Mouse (Mus musculus): Measurements from ENCODE around the gene Timm29.
A peak's percentile ranks its signal among the peaks of the same experiment; 100 is the strongest.

The Timm29 gene

DNA sequence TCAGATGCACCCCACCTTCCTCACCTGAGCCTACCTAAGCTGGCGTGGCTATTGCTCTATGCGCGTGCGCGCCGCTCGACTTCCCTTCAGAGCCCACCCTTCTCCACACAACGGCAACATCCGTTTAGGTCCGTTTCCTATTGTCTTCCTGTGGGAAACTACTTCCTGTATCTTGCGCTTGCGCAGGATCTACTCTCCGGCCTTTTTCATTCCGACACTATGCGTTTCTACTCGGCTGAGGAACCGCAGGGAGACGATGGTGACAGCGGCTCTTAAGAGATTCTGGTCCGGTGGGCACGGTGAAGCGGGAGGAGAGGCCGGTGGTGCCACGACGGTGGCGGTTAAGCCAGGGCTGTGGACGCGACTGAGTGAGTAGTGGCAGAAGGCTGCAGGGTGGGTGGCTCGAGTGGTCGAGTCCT, at the start of gene Timm29, which contains the start of gene Yipf2:
Timm29 (plus strand) TSS at position 20 of the 419 bp plus-strand sequence.
Yipf2 (minus strand) TSS at position 126 of the 419 bp plus-strand sequence.
- peak; percentile 97 for DNase-seq (ENCODE audit: low read depth, low spot score)

DNA sequence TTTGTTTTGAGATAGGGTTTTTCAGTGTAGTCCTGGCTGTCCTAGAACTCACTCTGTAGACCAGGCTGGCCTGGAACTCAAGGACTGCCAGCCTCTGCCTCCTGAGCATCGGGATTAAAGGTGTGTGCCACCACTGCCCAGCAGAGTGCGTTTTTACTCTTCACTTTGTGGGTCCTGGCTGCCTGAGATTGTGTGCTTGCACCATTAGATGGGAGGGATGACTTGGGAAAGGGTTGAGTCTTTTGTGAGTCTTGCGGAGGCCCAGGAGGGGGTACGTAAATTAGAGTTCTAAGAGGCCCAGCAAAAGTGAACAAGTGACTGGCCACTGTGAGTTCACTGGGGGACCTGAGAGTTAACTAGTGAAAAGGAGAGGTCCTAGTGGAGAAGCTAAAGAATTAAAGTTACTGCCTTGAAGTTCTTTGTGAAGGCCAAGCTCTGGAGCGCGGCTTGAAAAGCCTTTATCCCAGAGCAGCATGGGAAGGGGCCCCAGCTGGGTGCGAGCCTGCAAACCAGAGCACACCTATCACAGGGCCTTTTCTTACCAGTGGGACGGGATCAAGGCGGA, 47.1 kb upstream of the Timm29 start:
- DNase-seq (ENCODE audit: low read depth, low spot score): no peak

DNA sequence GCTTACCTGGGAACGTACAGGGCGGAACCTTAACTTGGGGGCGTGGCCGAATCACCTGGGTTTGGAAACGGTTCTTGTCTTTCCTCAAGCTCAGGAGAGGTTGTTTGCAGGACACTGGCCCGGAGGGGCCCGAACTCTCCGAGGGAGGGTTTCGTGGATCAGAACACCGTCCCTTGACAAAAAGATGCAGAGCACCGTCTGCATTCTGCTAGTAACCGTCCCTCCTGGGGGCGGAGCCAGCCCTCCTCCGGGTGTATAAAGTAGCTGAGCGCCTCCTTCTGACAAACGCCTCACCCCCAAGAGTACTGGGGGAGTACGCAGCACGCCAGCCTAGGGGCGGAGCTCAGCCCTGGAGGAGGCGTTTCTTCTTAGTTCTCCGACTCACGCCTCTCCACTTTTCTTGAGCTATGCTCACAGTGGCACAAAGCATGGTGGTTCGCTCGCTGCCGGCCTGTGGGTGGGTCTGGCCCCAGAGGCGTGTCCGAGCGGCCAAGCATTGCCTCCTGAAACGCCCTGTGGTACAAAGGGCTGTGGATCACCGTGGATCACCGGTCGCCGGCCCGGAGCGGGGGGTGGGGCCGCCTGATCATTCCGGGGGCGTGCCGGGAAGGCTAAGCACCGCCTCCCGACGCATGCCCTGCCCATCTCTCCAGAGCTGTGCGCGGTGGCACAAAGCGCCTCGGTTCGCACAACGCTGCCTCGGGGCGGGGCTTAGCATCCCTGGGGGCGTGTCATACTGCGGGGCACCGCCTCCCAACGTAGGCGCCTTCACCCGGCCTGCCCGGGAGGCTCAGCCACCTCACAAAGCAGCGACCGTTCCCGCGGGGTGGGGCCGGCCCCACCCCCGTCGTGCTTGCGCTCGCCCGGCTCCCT, 46.4 kb upstream of the Timm29 start:
- DNase-seq (ENCODE audit: low read depth, low spot score): peak; percentile 98

DNA sequence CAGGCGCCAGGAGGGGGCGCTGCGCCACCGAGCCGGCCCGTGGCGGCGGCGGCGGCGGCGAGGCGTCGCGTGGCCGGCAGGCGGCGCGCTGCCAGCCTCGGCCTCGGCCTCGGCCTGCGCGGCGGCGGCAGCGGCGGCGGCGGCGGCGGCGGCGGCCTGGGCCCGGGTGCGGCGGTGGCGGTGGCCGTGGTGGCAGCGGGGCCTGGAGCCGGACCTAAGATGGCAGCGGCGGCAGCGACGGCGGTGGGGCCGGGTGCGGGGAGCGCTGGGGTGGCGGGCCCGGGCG, 45.8 kb upstream of the Timm29 start, which contains the start of gene Carm1:
Carm1 (plus strand) TSS at position 106 of the 286 bp plus-strand sequence.
- no peak for DNase-seq (ENCODE audit: low read depth, low spot score)

DNA sequence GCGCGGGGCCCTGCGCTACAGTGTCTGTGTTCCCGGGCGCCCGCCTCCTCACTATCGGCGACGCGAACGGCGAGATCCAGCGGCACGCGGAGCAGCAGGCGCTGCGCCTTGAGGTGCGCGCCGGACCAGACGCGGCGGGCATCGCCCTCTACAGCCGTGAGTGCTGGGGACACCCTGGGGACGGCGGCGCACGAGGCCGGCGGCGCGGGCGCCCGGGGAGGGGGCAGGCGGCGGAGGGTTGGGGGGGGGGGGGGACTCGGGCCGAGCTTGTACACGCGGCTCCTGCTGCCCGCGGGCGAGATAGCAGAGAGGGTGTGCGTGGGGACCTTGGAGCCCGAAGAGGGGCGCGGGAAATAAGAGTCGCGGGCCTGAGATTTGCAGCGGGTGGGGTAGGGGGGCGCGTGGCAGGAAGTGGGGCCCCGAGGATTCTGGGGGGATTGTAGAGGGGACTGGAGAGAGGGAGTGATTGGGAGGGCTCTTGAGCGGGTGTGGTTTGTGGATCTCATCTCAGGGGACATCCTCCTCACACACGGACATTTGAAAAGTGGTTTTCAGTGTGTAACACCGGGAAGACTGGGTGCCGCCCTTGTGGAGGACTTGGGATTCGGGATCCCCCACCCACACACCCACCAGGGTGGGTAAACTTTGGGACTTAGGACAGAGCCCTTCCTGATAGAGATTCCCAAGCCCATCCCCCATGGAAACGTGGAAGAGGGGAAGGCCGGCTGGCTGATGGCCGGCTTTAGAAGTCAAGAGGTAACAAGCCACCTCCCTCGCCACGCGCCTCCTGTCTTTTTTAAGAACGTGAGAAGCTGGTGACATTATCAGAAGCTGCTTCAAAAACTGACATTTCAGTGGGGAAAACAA, 45.2 kb upstream of the Timm29 start:
- peak; percentile 61 for DNase-seq (ENCODE audit: low read depth, low spot score)

DNA sequence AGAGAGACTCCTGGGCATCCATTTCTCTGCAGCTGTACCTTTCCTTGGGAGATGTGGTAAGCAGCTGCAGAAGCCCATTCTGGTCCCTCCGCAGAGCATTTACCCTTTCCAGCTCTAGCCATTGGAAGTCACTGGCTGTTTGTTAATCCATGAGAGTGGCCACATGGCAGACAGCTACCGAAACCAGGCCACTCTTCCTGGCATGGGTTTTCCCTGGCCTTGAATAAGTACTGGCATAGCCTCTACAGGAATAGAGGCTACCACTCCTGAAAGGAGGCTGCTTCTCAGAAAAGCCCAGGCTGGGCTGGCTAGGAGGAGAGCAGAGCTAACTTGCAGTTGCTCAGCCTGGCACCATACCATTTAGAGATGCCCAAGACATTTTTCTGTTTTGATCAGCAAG, 41.5 kb upstream of the Timm29 start:
- no peak for DNase-seq (ENCODE audit: low read depth, low spot score)

DNA sequence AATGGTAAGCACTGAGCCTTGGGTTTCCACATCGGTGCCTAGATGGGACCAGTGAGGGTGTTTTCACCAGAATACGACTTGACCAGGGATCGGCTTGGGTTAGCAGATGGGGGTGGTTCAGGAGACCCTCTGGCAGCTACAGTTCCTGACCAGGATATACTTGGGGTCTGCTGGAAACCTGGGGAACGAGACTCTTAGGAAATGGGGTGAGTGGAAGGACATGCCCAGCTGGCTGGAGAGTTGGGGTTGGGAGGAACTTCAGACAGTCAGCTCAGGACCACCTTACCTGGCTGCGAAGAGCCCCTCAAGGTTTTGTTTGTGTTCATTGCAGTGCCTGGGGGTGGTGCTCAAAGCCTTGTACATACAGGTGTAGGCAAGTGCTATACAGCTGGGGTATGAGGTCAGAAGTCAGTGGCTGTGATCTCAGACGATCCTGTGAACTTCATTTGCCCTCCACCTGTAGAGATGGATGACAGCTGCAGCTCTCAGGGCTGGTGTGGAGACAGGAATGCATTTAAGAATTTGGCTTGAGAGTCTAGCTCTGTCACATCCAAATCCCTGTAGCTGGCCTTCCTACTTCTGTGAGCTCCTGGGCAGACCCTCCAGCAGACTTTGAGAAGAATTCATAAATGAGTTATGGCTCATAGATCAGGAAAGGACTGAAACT, 38.8 kb upstream of the Timm29 start:
- DNase-seq (ENCODE audit: low read depth, low spot score): no peak

DNA sequence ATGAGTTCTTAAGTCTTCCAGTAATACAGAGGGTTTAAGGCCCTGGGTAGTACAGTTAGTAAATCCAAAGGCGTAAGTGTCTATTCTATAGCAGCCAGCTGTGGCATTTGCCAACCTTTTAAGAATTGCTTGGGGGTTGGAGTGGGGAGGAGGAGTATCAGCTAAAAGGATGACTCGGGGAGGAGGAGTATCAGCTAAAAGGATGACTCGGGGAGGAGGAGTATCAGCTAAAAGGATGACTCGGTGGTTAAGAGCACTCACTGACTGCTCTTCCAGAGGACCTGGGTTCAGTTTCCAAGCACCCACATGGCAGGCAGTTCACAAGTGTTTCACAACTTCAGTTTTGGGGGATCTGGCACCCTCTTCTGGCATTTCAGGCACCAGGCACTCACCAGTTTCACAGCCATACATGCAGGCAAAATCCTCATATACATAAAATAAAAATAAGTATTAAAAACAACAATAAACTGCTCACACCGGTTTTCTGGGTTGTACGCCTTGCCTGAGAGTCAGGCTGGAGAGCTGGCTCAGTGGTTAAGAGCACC, 37.3 kb upstream of the Timm29 start:
- peak; percentile 35 for DNase-seq (ENCODE audit: low read depth, low spot score)

DNA sequence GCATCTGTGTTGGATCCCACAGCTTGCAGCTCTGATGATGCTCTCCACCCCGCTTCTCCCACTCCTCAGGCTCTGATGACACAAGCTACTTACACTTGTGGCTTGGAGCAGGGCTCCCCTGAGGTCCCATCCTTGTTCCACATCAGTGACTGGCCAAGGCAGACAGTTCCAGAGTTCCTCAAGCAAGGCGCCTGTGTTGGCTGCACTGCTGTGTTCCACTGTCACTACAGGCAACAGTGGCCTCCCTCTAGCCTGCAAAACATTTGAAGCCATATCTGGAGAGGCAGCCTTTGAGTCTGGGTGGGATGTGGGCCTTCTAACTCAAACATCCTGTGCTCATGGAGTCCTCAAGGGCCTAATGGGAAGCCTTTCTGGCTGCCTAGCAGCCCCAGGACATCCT, 35.5 kb upstream of the Timm29 start:
- no peak for DNase-seq (ENCODE audit: low read depth, low spot score)

DNA sequence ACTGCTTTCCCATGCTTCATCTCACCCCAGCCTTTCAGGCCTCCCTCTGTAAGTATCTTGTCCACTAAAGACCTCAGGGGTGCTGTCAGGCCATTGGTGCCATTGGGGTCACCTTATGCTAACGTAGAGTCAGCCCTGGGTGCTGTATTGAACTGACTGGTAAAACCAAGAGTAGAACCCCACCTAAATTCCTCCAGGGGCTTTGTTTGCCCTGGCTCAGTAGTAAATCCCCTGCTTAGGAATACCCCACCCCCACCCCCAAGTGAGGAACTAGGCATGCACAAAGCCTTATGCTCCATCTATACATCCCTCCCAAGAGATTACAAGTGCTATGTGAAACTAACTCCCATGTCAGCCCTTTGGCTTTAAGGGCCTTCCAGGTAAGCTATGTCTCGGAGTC, 35.0 kb upstream of the Timm29 start:
- DNase-seq (ENCODE audit: low read depth, low spot score): no peak

DNA sequence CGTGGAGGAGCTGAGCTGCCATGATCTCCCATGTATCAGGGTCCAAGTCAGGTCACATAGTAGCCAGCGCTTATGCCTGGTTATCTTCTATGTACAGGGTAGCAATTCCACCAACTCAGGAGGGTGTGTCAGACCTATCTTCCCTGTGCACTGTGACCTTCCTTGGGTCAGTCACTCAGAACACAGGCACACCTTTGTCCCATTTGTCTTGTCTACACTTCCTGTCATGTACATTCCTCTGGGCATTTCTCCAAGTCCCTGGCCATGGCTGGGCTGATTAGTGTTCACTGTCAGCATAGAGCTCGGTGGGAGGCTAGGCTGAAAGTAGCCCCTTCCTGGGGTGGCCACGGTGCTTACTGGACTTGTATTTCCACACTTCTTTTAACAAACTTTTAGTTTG, 34.2 kb upstream of the Timm29 start:
- no peak for DNase-seq (ENCODE audit: low read depth, low spot score)

DNA sequence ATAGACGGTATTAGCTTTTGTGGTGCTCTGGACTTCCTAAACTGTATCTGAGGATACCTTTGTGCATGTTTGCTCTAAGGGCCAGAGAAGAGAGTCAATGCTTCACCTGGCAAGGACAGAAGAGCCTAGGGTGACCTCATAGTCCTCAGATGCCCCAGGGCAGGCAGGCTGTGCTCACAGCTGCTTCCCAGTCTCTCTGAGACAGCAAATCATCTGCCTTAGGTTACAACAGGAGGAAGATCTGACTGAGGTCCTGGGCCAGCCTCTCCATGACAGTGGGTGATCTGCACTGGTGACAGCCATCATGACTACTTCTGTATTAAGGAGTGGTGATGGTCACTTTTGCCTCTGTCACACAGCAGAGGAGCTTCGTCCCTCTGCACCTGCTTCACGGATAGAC, 33.4 kb upstream of the Timm29 start:
- no peak for DNase-seq (ENCODE audit: low read depth, low spot score)

DNA sequence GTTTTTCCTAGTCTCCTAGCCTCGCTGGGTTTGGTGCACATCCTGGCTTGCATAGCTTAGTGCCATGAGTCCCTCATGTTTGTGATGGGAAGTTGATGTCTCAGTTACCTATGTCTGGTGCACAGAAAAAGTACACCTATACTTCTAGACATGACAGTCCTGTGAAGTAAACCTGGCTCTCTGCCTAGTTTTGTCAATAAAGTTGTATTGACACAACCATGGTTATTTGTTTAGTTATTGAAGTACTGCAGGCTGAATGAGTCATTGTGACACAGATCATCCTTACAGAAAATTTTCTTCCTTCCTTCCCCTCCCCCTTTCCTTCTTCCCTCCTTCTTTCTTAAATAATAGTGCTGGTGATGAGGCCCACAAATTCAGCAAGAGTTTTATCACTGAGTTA, 28.1 kb upstream of the Timm29 start:
- no peak for DNase-seq (ENCODE audit: low read depth, low spot score)

DNA sequence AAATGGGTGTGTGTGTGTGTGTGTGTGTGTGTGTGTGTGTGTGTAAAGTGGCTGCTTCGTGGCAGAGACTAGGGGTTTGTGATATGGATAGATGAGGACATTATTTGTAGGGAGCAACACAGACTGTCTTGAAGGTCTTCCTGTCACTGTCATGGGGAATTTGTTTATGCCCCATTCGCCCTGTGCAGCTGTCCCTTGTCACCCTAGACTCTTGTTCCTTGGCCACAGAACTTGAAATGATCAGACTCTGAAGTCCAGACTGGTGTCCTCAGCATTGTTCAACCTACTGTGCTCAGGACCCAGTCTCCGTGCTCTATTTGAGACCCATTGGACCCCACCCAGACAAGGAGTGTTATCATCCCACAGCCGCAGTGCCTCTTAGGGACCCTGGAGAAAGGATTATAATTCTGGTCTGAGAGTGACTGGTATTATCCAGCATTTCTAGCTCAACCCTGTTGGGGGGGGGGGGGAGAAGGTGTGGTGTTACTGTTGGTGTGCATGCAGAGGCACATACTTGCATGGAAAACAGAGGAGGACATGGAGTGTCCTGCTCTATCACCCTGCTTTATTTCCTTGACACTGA, 27.4 kb upstream of the Timm29 start:
- no peak for DNase-seq (ENCODE audit: low read depth, low spot score)

DNA sequence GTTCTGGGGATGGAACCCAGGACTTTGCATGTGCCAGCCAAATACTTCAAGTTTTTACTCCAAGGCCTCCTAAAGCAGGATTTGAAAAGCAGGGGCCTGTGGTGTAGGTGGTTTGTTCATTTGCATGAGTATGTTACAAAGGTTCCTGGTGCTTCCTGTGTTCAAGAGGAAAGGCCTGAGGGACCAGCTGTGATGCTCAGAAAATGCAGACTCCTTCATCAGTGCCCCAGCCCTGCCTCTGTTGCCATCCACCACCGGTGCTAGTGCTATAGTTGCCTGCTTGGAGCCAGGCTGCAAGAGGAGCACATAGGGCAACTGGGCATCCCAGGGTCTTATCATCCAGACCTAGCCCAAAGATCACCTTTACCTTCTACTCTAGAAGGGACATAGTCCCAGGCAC, 26.0 kb upstream of the Timm29 start:
- DNase-seq (ENCODE audit: low read depth, low spot score): no peak

DNA sequence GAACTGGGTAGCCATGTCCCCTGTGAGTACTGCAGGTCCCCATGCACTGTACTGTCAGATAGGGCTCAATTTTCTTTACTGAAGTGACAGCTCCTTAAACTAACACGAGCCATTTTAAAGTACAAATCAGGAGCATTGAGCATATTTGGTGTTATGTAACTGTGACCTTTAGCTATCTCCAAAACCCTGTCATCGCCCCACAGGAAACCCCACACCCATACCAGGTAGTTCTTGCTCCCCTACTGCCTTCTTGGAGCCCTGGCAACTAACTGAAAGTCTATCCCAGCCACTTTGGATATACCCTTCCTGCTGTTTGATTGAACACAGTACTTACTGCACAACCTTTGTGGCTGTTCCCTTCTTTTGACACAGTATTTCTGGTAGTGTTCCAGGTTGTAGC, 25.5 kb upstream of the Timm29 start:
- DNase-seq (ENCODE audit: low read depth, low spot score): no peak

DNA sequence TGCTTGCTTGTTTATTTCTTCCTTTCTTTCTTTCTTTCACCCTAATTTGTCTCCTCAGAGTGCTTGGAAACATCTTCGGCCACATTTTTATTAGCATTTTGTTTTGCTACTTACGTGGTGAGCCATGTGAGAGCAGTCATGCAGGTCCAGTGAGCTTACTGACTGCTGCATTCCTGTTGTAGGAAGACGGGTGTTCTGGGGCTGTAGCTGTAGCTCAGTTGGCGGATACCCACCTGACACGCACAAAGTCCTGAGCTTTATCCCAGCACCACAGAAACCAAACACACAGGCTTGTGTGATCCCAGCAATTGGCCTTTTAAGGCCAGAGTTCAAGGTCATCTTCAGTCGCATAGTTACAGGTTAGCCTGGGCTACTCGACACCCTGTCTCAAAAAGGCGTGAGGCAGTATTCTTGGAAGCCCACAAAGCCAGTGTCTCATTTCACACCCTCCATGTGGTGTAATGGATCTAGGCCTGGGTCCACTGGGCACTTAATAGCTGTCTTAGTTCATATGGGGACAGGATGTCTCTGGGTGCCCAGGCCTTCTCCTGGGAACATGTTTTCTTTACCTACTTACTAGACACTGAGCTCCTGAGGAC, 23.8 kb upstream of the Timm29 start:
- no peak for DNase-seq (ENCODE audit: low read depth, low spot score)

DNA sequence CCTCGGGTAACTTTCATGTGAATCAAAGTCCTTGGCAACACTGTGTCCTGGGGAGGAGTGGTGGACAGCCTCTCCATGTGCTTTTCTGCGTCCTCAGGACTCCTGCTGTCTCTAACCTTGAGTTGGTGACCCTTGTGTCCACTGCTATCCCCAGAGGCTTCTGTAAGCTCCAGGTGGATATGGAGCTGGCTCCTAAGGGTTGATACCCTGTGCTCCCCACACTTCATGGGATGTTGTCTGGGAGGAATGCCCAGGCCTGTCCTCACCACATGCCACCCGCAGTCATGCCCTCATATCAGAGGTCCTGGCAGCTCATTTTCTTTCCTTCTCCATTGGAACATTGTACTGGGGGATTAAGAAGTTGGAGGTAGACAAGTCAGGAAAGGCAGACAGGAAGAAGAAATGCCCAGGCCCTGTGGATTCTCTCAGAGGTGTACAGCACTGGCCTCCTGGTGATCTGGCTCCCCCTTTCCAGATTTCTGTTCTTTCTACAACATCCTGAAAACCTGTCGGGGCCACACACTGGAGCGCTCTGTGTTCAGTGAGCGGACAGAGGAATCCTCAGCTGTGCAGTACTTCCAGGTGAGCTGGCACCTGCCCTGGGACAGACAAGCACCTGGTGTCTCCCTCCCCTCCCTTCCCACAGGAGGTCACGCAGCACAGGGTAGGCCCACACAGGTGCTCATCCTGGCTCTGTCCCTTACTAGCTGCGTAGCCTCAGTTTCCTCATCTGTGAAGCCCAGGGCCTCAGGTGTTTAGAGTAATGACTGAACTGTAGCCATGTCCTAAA, 18.3 kb upstream of the Timm29 start:
- DNase-seq (ENCODE audit: low read depth, low spot score): no peak

DNA sequence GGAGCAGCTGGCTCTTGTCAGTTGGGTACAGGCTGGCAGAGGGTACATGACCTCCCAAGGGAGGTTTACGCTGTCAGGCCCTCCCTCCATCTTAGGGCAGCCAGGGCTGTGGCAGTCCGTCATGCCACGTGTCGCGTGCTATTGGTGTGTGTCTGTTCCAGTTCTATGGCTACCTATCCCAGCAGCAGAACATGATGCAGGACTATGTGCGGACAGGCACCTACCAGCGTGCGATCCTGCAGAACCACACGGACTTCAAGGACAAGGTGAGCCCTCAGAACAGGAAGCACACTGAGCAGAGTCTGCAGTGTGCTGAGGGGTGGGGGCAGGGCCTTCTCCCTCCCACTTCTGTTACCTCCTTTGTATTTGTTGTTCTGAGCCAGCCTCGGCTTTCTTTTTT, 17.3 kb upstream of the Timm29 start:
- no peak for DNase-seq (ENCODE audit: low read depth, low spot score)

DNA sequence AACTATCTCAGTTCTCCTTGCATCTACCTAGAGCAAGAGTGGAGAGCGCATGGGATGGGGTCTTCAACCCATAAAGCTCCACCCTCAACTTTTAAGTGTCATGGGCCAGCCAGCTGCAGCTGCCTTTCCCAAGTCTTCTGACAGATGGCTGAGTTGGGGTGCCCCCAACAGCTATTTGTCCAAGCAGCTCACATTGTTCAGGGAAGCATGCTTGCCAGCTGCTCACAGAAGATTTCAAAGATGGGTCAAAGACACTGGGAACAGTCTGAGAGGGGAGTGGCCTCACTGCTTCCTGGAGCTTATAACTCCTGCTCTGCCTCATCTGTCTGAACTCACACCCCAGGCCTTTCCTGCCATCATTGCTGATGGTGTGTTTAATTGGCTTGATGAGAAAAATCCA, 16.2 kb upstream of the Timm29 start:
- no peak for DNase-seq (ENCODE audit: low read depth, low spot score)
